ENCODE assay signal across 27 mouse cellular contexts in genomic region chr10:67383352-67383751, GRCm38 (mm10).
"Had no signal": no experiment of that assay in that cellular context is flagged by ENCODE, and none has a peak within 500 bp of the region (broad histone marks: within the 10 kb centered on the region; RNA-seq: fewer than 3 reads in every experiment).

No protein-coding gene starts in this region.

- H3K4me3 ChIP-seq: gastrocnemius, adult 2 months; heart, adult 2 months; heart, embryonic 13.5 days; heart, embryonic 15.5 days; hindbrain, embryonic 10.5 days; hindbrain, embryonic 12.5 days; intestine, embryonic 15.5 days; limb, embryonic 13.5 days; limb, embryonic 15.5 days; liver, embryonic 12.5 days had no signal

- H3K36me3 ChIP-seq: heart, embryonic 13.5 days; heart, embryonic 15.5 days; hindbrain, embryonic 10.5 days; hindbrain, embryonic 12.5 days; intestine, embryonic 15.5 days; limb, embryonic 13.5 days; limb, embryonic 15.5 days; liver, embryonic 12.5 days had no signal

- H3K27ac ChIP-seq: gastrocnemius, adult 2 months; heart, adult 2 months; heart, embryonic 13.5 days; heart, embryonic 15.5 days; hindbrain, embryonic 10.5 days; hindbrain, embryonic 12.5 days; hindbrain, embryonic 14.5 days; intestine, embryonic 15.5 days; limb, embryonic 13.5 days; limb, embryonic 15.5 days; liver, embryonic 12.5 days; liver, embryonic 14.5 days had no signal

- H3K9me3 ChIP-seq: heart, embryonic 13.5 days; heart, embryonic 15.5 days; hindbrain, embryonic 10.5 days; hindbrain, embryonic 12.5 days; intestine, embryonic 15.5 days; limb, embryonic 13.5 days; limb, embryonic 15.5 days; liver, embryonic 12.5 days had no signal

- H3K4me1 ChIP-seq: heart, embryonic 13.5 days; heart, embryonic 15.5 days; hindbrain, embryonic 10.5 days; hindbrain, embryonic 12.5 days; intestine, embryonic 15.5 days; liver, embryonic 12.5 days had no signal

- H3K27me3 ChIP-seq: heart, embryonic 13.5 days; heart, embryonic 15.5 days; hindbrain, embryonic 12.5 days; intestine, embryonic 15.5 days; limb, embryonic 13.5 days; limb, embryonic 15.5 days; liver, embryonic 12.5 days had no signal

- H3K4me2 ChIP-seq: heart, embryonic 11.5 days; heart, embryonic 13.5 days; heart, embryonic 15.5 days; hindbrain, embryonic 12.5 days; hindbrain, embryonic 14.5 days; intestine, embryonic 15.5 days; limb, embryonic 13.5 days; limb, embryonic 15.5 days; liver, embryonic 12.5 days had no signal

- ATAC-seq: hindbrain, embryonic 16.5 days; inflammation-experienced regulatory T-cells, adult 6 months; intestine, embryonic 15.5 days; intestine, postnatal 0 days; liver, embryonic 12.5 days had no signal

- DNase-seq: gastrocnemius, adult 2 months; gastrocnemius, postnatal 10 days; gastrocnemius, postnatal 25 days; heart, adult 2 months; heart, postnatal 14 days; heart, postnatal 4 days; kidney, adult 18-20 months; kidney, adult 8-10 months; kidney, postnatal 10 days; kidney, postnatal 36 days; layer of hippocampus, adult 9-11 months; layer of hippocampus, postnatal 36 days; left cerebral cortex, postnatal 4 days had no signal

- H3K9ac ChIP-seq: heart, embryonic 13.5 days; heart, embryonic 15.5 days; hindbrain, embryonic 12.5 days; hindbrain, embryonic 14.5 days; intestine, embryonic 15.5 days; limb, embryonic 13.5 days; limb, embryonic 15.5 days; liver, embryonic 12.5 days; liver, embryonic 14.5 days had no signal
